Mouse (Mus musculus) forebrain, embryonic 15.5 days (tissue): Measurements from ENCODE around the gene Dhrs11. TPM values are rescaled to one million over a fixed set of nuclear protein-coding genes. Genes with fewer than 3 reads are reported as not detected.
A peak's percentile ranks its signal among the peaks of the same experiment; 100 is the strongest.
"Not testable (repeated sequence)": the region's sequence is repeated elsewhere in the genome, so short reads cannot be mapped to it uniquely, and the experiment has no call there.

ENCODE experiments used
- ATAC-seq: fragments of 200-750 bp; cut with Nextera tagmentation; replicated peaks from 2 replicates; pipeline ENCODE4 v1.8.0; 2017; ENCODE audit warnings: mild to moderate bottlenecking, moderate TSS enrichment, moderate library complexity
- H3K27ac ChIP-seq: fragments of 300-500 bp; sonication (generic); replicated peaks from 2 replicates; pipeline ENCODE4 v1.5.1; 2015; ENCODE audit warnings: mild to moderate bottlenecking, inconsistent platforms
- H3K27me3 ChIP-seq: fragments of 300-500 bp; sonication (generic); 2 replicates; pipeline ENCODE4 v1.6.1; 2015; ENCODE audit warnings: inconsistent platforms
- H3K36me3 ChIP-seq: fragments of 300-500 bp; sonication (generic); 2 replicates; pipeline ENCODE4 v1.6.1; 2015; ENCODE audit warnings: mild to moderate bottlenecking, inconsistent platforms
- H3K4me1 ChIP-seq: fragments of 300-500 bp; sonication (generic); 2 replicates; pipeline ENCODE4 v1.6.1; 2015; ENCODE audit warnings: inconsistent platforms
- H3K4me2 ChIP-seq: fragments of 300-500 bp; sonication (generic); replicated peaks from 2 replicates; pipeline ENCODE4 v1.6.1; 2015; ENCODE audit warnings: mild to moderate bottlenecking, inconsistent platforms
- H3K4me3 ChIP-seq: fragments of 300-500 bp; sonication (generic); 2 replicates; pipeline ENCODE4 v1.5.1; 2015; ENCODE audit warnings: mild to moderate bottlenecking, inconsistent platforms
- H3K9ac ChIP-seq: fragments of 300-500 bp; sonication (generic); replicated peaks from 2 replicates; pipeline ENCODE4 v1.6.1; 2015; ENCODE audit warnings: mild to moderate bottlenecking, inconsistent platforms
- H3K9me3 ChIP-seq: fragments of 300-500 bp; sonication (generic); 2 replicates; pipeline ENCODE4 v1.6.1; 2016; ENCODE audit warnings: inconsistent platforms
- WGBS: fragments of 180-500 bp; shearing (Covaris S2); methylation state at CpG from one replicate; pipeline ENCODE4 v1.1.7; 2015; ENCODE audit warnings: mixed read lengths; 5-methylcytosine and 5-hydroxymethylcytosine counted together
- polyA plus RNA-seq: library from polyadenylated mRNA; unstranded; fragments of >200 nt; fragmentation: Nextera tagmentation; extraction: Ambion mirVana; gene quantifications from 2 replicates; pipeline ENCODE4 v1.2.1, GENCODE M21; 2015

The Dhrs11 gene
- polyA plus RNA-seq = 4.4 and 4.7 TPM in 2 replicates

GRCm38 (mm10) chr11:84828516-84829399 is at the start of gene Dhrs11:
Gene Dhrs11 (minus strand): TSS chr11:84828994.
- peak within 1 kb of the TSS; percentile 92 for H3K4me2 ChIP-seq
- WGBS = under 1% methylated on average over 62 of the region's 62 CpGs
- H3K27ac ChIP-seq = peak within 1 kb of the TSS; percentile 56
- peak within 1 kb of the TSS; percentile 55 for H3K9ac ChIP-seq
- no peaks in the 10 kb centered on the region for H3K27me3 ChIP-seq
- peaks cover 27% of the 10 kb centered on the region for H3K36me3 ChIP-seq
- H3K9me3 ChIP-seq = no peaks in the 10 kb centered on the region
- H3K4me3 ChIP-seq = peak within 1 kb of the TSS; percentile 50
- H3K4me1 ChIP-seq = peaks cover 14% of the 10 kb centered on the region
- ATAC-seq = peak; percentile 87

GRCm38 (mm10) chr11:84876020-84876419 is 47.2 kb upstream of the Dhrs11 start:
- ATAC-seq, H3K9me3 ChIP-seq, H3K9ac ChIP-seq, H3K4me2 ChIP-seq, H3K36me3 ChIP-seq, H3K4me3 ChIP-seq, H3K27me3 ChIP-seq, H3K27ac ChIP-seq: not testable (repeated sequence)
- H3K4me1 ChIP-seq = peaks cover 19% of the 10 kb centered on the region
- WGBS = 71% methylated on average over 1 of the region's 1 CpGs

- no peaks in the 10 kb centered on the region for H3K27me3 ChIP-seq
- H3K4me1 ChIP-seq = peaks cover 16% of the 10 kb centered on the region
- H3K9ac ChIP-seq = no peak overlapping the region
- 53% methylated on average over 1 of the region's 1 CpGs for WGBS
- H3K4me2 ChIP-seq = no peak overlapping the region
- no peak overlapping the region for H3K27ac ChIP-seq
- no peak overlapping the region for H3K4me3 ChIP-seq
- no peak for ATAC-seq
- no peaks in the 10 kb centered on the region for H3K36me3 ChIP-seq
- no peaks in the 10 kb centered on the region for H3K9me3 ChIP-seq
Measured at GRCm38 (mm10) chr11:84873042-84873833, 44.4 kb upstream of the Dhrs11 start.

GRCm38 (mm10) chr11:84871548-84872069 is 42.8 kb upstream of the Dhrs11 start:
- no peaks in the 10 kb centered on the region for H3K27me3 ChIP-seq
- no peaks in the 10 kb centered on the region for H3K36me3 ChIP-seq
- peak overlapping the region; percentile 55 for H3K4me2 ChIP-seq
- H3K9me3 ChIP-seq = no peaks in the 10 kb centered on the region
- WGBS = 81% methylated on average over 4 of the region's 4 CpGs
- no peak for ATAC-seq
- peak overlapping the region; percentile 99 for H3K27ac ChIP-seq
- peak overlapping the region; percentile 96 for H3K4me3 ChIP-seq
- H3K9ac ChIP-seq = peak overlapping the region; percentile 95
- H3K4me1 ChIP-seq = peaks cover 26% of the 10 kb centered on the region

- Histone ChIP-seq H3K27ac (peak overlapping the region; percentile 99), H3K27me3 (no peaks in the 10 kb centered on the region), H3K4me3 (peak overlapping the region; percentile 96), H3K36me3 (no peaks in the 10 kb centered on the region), H3K4me1 (peaks cover 28% of the 10 kb centered on the region), H3K4me2 (peak overlapping the region; percentile 55), H3K9ac (peak overlapping the region; percentile 95), H3K9me3 (no peaks in the 10 kb centered on the region)
- WGBS = 0% methylated on average over 10 of the region's 10 CpGs
- ATAC-seq = peak; percentile 28
Measured at GRCm38 (mm10) chr11:84871046-84871445, 42.3 kb upstream of the Dhrs11 start.

GRCm38 (mm10) chr11:84870337-84871043 is 41.7 kb upstream of the Dhrs11 start, which contains the start of gene Ggnbp2:
Gene Ggnbp2 (minus strand): TSS chr11:84870817.
- Histone ChIP-seq H3K9me3 (no peaks in the 10 kb centered on the region), H3K4me3 (peak within 1 kb of the TSS; percentile 96), H3K27me3 (no peaks in the 10 kb centered on the region), H3K4me1 (peaks cover 28% of the 10 kb centered on the region), H3K27ac (peak within 1 kb of the TSS; percentile 99), H3K9ac (peak within 1 kb of the TSS; percentile 95), H3K36me3 (no peaks in the 10 kb centered on the region), H3K4me2 (peak within 1 kb of the TSS; percentile 74)
- WGBS = under 1% methylated on average over 59 of the region's 62 CpGs
- ATAC-seq = peak; percentile 88

- H3K4me2 ChIP-seq = peak overlapping the region; percentile 74
- peak overlapping the region; percentile 96 for H3K4me3 ChIP-seq
- H3K27me3 ChIP-seq = no peaks in the 10 kb centered on the region
- WGBS = under 1% methylated on average over 54 of the region's 61 CpGs
- peak overlapping the region; percentile 99 for H3K27ac ChIP-seq
- peak; percentile 90 for ATAC-seq
- no peaks in the 10 kb centered on the region for H3K36me3 ChIP-seq
- H3K9me3 ChIP-seq = no peaks in the 10 kb centered on the region
- peaks cover 28% of the 10 kb centered on the region for H3K4me1 ChIP-seq
- peak overlapping the region; percentile 85 for H3K9ac ChIP-seq
Measured at GRCm38 (mm10) chr11:84869537-84870232, 40.9 kb upstream of the Dhrs11 start.

GRCm38 (mm10) chr11:84868786-84869259 is 40.0 kb upstream of the Dhrs11 start:
- Histone ChIP-seq H3K9me3 (no peaks in the 10 kb centered on the region), H3K4me3 (peak overlapping the region; percentile 96), H3K27ac (no peak overlapping the region), H3K27me3 (no peaks in the 10 kb centered on the region), H3K9ac (peak overlapping the region; percentile 85), H3K4me2 (peak overlapping the region; percentile 74), H3K36me3 (no peaks in the 10 kb centered on the region), H3K4me1 (peaks cover 28% of the 10 kb centered on the region)
- no peak for ATAC-seq
- 16% methylated on average over 7 of the region's 7 CpGs for WGBS

GRCm38 (mm10) chr11:84867586-84867985 is 38.8 kb upstream of the Dhrs11 start:
- H3K4me1 ChIP-seq = peaks cover 28% of the 10 kb centered on the region
- 91% methylated on average over 2 of the region's 2 CpGs for WGBS
- no peak overlapping the region for H3K4me2 ChIP-seq
- H3K4me3 ChIP-seq = no peak overlapping the region
- H3K27me3 ChIP-seq = no peaks in the 10 kb centered on the region
- no peak for ATAC-seq
- H3K36me3 ChIP-seq = no peaks in the 10 kb centered on the region
- no peaks in the 10 kb centered on the region for H3K9me3 ChIP-seq
- H3K27ac ChIP-seq = no peak overlapping the region
- no peak overlapping the region for H3K9ac ChIP-seq

- no peak overlapping the region for H3K27ac ChIP-seq
- no peaks in the 10 kb centered on the region for H3K27me3 ChIP-seq
- H3K4me3 ChIP-seq = no peak overlapping the region
- WGBS = 81% methylated on average over 2 of the region's 2 CpGs
- no peak overlapping the region for H3K9ac ChIP-seq
- H3K4me2 ChIP-seq = no peak overlapping the region
- H3K4me1 ChIP-seq = peaks cover 22% of the 10 kb centered on the region
- ATAC-seq = no peak
- H3K36me3 ChIP-seq = peaks cover 7% of the 10 kb centered on the region
- no peaks in the 10 kb centered on the region for H3K9me3 ChIP-seq
Measured at GRCm38 (mm10) chr11:84865268-84865667, 36.5 kb upstream of the Dhrs11 start.

GRCm38 (mm10) chr11:84855285-84855684 is 26.5 kb upstream of the Dhrs11 start:
- no peak for ATAC-seq
- 96% methylated on average over 6 of the region's 6 CpGs for WGBS
- Histone ChIP-seq H3K9me3 (no peaks in the 10 kb centered on the region), H3K4me1 (no peaks in the 10 kb centered on the region), H3K36me3 (peaks cover 62% of the 10 kb centered on the region), H3K4me2 (no peak overlapping the region), H3K27me3 (no peaks in the 10 kb centered on the region), H3K9ac (no peak overlapping the region), H3K4me3 (no peak overlapping the region), H3K27ac (no peak overlapping the region)
